Mouse (Mus musculus) frontal cortex, adult (tissue): Measurements from ENCODE around the gene Rhobtb1.

Source experiments
- ATAC-seq: cut with Nextera tagmentation; 2 replicates; pipeline ENCODE4 v1.9.2; 2017; ENCODE audit warnings: mild to moderate bottlenecking, moderate library complexity, mixed read lengths; ENCODE audit not compliant: low TSS enrichment

Rhobtb1 gene

GRCm38 (mm10) chr10:69320667-69321518, 169.7 kb downstream of the Rhobtb1 start:
- ATAC-seq, result peak; percentile 97

GRCm38 (mm10) chr10:69321519-69322035, 170.3 kb downstream of the Rhobtb1 start:
- ATAC-seq, result peak; percentile 20; the same call in 1 of the 2 replicates

- ATAC-seq, result no peak
Measured at GRCm38 (mm10) chr10:69323986-69324385, 172.8 kb downstream of the Rhobtb1 start.

DNA sequence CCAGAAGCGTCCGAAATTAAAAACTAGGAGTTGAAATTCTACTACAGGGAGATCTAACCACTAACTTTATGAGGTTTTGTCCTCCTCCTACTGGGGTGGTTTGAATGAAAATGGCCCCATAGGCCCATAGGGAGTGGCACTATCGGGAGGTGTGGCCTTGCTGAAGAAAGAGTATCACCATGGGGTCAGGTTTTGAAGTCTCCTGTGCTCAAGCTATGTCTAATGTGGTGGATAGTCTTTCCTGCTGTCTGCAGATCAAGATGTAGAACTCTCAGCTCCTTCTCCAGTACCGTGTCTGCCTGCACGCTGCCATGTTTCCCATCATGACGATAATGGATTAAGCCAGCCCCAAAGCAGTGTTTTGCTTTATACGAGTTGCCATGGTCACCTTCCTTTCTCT, 173.6 kb downstream of the Rhobtb1 start:
- no peak for ATAC-seq

DNA sequence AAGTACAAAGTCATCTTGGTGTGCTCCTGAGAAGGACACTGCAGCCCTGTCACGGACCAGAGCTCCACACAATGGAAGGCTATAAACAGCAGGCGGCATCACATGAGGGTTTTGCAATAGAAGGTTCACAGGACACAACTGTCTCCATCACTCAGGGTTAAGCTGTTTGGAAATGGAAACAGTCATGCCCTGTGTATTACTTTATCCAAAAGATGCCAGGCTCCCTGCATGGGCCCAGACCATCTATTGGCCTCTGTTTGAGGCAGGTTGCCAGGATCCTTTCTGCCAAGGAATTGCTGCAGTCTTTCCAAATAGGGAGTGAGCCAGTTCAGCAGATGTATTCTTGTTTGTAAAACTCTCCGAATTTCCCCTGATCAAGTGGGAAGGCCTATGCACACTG, 175.2 kb downstream of the Rhobtb1 start:
- ATAC-seq, result peak; percentile 23; the same call in 1 of the 2 replicates

DNA sequence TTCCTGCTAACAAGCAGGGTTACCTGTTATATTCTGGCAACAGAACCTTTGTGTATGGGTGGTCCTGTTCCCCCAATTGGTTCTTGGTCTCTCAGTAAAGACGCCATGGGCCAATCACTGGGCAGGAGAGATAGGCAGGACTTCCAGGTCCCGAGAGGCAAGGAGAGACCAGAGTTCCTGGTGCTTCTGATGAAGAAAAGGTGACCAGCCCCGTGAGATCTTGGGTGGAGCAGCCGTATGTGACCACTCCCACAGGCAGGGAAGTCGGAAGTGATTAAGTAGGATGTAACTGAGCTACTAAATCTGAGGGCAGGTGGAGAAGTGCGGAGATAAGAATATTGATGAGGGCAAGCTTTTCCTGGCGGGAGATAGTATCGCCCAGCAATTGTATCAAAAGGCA, 176.1 kb downstream of the Rhobtb1 start:
- ATAC-seq, result no peak

- ATAC-seq, result no peak
Measured at GRCm38 (mm10) chr10:69328029-69328655, 176.9 kb downstream of the Rhobtb1 start.

DNA sequence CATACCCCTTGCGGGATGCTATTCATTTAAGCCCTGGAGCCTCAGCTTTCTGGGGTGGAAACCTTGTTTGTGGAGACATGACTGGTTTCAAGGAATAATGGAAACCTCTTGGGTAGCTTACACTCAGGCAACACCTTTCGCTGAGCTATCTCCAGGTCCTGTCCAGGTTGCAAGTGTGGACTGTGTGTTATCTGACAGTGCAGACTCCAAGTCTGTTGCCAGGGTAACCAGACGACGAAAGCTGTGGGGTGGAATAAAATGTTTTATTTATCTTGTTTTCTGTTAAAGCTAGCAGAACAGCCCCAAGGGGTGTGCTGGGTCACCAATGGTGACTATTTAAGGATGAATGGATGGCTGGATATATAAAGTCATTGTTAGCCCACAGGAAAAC, 177.4 kb downstream of the Rhobtb1 start:
- no peak for ATAC-seq

DNA sequence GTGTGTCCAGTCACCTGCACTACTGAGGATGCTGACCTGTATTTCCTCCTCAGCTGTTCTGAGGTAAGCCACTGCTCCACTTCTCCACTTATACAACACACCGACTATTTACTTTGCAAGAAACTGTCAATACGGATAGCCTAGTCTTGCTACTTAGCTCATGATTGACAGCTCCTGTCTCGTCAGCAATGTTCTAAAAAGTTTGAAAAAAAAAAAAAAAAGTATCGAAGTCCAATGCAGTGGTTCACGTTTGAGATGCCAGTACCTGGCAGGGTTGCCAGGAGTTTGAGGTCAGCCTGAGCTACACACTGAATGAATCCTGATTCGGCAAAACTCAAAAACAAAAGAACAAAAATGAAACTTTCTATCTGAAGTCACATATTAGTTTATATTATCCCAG, 180.0 kb downstream of the Rhobtb1 start:
- ATAC-seq, result no peak

DNA sequence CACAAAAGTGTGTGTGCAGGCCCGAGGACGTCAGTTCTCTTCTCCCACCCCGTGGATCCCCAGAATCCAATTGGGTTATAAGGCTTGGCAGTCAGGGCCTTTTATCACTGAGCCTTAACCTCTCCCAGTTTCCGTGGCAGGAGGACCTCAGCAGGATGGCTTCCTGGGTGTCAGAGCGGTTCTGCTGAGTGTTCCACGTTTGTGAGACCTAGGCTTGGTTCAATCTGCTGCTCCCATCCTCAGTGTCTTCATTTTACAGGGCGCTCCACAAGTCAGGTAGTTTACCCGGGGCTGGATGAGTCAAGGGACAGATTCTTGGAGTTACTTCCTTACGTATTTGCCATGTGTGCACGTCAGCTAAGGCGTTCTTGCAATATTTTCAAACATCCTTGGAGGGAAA, 182.0 kb downstream of the Rhobtb1 start:
- no peak for ATAC-seq

- ATAC-seq, result peak; percentile 91
Measured at GRCm38 (mm10) chr10:69334271-69335194, 183.3 kb downstream of the Rhobtb1 start.

GRCm38 (mm10) chr10:69335195-69335536, 183.9 kb downstream of the Rhobtb1 start:
- ATAC-seq, result peak; percentile 32; the same call in 1 of the 2 replicates

DNA sequence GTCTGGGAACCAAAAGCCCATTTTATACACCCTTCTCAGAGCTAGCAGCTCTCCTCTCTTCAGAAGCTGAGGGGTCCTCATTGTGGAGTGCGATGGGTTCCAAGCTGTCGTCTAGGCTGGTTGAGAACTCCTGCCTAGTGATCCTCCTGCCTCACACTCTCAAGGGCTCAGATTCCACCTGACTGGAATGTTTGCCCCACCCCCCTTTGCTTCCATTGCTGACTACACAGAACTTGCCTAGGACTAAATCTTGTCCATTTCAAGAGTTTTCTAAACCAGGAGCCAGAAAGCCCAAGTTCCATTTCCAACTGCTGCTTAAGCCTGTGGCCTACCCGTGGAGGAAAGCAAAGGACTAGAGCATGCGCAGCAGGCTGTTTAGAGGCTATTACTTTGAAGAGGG, 184.4 kb downstream of the Rhobtb1 start:
- ATAC-seq, result no peak

DNA sequence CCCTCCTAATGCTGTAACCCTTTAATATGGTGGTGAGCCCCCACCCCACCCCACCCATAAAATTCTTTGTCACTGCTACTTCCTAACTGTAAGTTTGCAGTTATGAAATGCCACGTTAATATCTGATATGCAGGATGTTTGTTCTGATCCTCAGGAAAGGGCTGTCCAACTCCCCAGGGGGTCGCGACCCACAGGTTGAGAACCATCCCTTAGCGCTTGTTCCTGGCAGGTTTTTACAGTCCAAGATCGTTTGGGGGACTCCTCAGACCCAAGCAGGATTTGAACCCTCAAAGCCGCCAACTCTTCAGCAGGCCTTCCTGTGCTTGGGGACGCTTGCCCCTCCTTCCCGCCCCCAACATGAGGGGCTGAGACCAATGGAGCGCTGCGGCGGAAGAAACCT, 185.0 kb downstream of the Rhobtb1 start:
- ATAC-seq, result no peak

DNA sequence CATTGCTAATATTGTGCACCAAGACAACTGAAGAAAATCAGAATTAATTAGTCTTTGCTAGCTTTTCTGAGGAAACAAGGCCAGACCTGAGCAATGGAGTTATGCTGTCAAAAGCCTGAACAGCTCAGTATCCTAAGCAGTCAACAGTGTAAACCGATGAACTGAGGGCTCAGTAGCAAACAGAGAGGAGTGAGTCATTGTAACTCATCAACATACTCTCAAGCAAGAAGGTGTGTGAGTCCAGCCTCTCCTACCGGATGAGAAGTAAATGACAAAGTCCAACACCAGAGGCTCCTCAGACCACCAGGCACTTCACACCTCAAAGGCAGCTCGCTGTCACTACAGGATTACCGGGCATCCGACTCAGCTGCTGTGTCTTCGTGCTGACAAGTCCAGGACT, 188.8 kb downstream of the Rhobtb1 start:
- ATAC-seq, result no peak
